Mouse (Mus musculus) urinary bladder, postnatal 25 days (tissue): ENCODE data around the gene Ipcef1.

Experiments
- DNase-seq: peaks from one replicate; pipeline ENCODE4 v3.0.0; 2022; ENCODE audit warnings: low spot score

Ipcef1 gene

GRCm38 (mm10) chr10:7052315-7053017, at the start of gene Ipcef1:
TSS of gene Ipcef1 (minus strand) at chr10:7052478.
- no peak for DNase-seq

- no peak for DNase-seq
Observed at GRCm38 (mm10) chr10:7077971-7078370, 25.7 kb upstream of the Ipcef1 start.

GRCm38 (mm10) chr10:7077389-7077808, 25.1 kb upstream of the Ipcef1 start:
- no peak for DNase-seq

- DNase-seq: no peak
Observed at GRCm38 (mm10) chr10:7076662-7077211, 24.5 kb upstream of the Ipcef1 start.

GRCm38 (mm10) chr10:7076201-7076600, 23.9 kb upstream of the Ipcef1 start:
- peak; percentile 72 for DNase-seq

GRCm38 (mm10) chr10:7075661-7076060, 23.4 kb upstream of the Ipcef1 start:
- DNase-seq: no peak

GRCm38 (mm10) chr10:7074231-7074630, 22.0 kb upstream of the Ipcef1 start:
- no peak for DNase-seq

GRCm38 (mm10) chr10:7070924-7071323, 18.6 kb upstream of the Ipcef1 start:
- no peak for DNase-seq

- no peak for DNase-seq
Observed at GRCm38 (mm10) chr10:7070100-7070835, 18.0 kb upstream of the Ipcef1 start.

- DNase-seq: no peak
Observed at GRCm38 (mm10) chr10:7069090-7069489, 16.8 kb upstream of the Ipcef1 start.

GRCm38 (mm10) chr10:7068608-7069007, 16.3 kb upstream of the Ipcef1 start:
- no peak for DNase-seq

GRCm38 (mm10) chr10:7063752-7064457, 11.6 kb upstream of the Ipcef1 start:
- no peak for DNase-seq

- DNase-seq: no peak
Observed at GRCm38 (mm10) chr10:7062993-7063392, 10.7 kb upstream of the Ipcef1 start.

GRCm38 (mm10) chr10:7060326-7060725, 8.0 kb upstream of the Ipcef1 start:
- no peak for DNase-seq

GRCm38 (mm10) chr10:7057546-7057945, 5.3 kb upstream of the Ipcef1 start:
- no peak for DNase-seq

- no peak for DNase-seq
Observed at GRCm38 (mm10) chr10:7054560-7055205, 2.4 kb upstream of the Ipcef1 start.

- DNase-seq: no peak
Observed at GRCm38 (mm10) chr10:7049901-7050300, 2.4 kb downstream of the Ipcef1 start.

GRCm38 (mm10) chr10:7047919-7048291, 4.4 kb downstream of the Ipcef1 start:
- DNase-seq: no peak

- DNase-seq: no peak
Observed at GRCm38 (mm10) chr10:7047288-7047918, 4.9 kb downstream of the Ipcef1 start.

GRCm38 (mm10) chr10:7043896-7044295, 8.4 kb downstream of the Ipcef1 start:
- DNase-seq: no peak

GRCm38 (mm10) chr10:7041032-7041431, 11.2 kb downstream of the Ipcef1 start:
- DNase-seq: no peak

GRCm38 (mm10) chr10:7037194-7037593, 15.1 kb downstream of the Ipcef1 start:
- no peak for DNase-seq
